Mouse (Mus musculus): Measurements from ENCODE around the gene Tmem87a.

Tmem87a gene

GRCm38 (mm10) chr2:120366501-120366900, 37.4 kb downstream of the Tmem87a start:
- no peak for DNase-seq (ENCODE audit: low spot score in 2 of 2)

GRCm38 (mm10) chr2:120360425-120360824, 43.5 kb downstream of the Tmem87a start:
- no peak for DNase-seq (ENCODE audit: low spot score in 2 of 2)

- DNase-seq (ENCODE audit: low spot score in 2 of 2): peak; percentile 81 to 86
These were observed 50.9 kb downstream of the Tmem87a start, which contains the start of gene Vps39 for GRCm38 (mm10) chr2:120352682-120353646. TSS of gene Vps39 (minus strand) at chr2:120353137.

- no peak for DNase-seq (ENCODE audit: low spot score in 2 of 2)
These were observed 52.6 kb downstream of the Tmem87a start for GRCm38 (mm10) chr2:120351321-120351720.

- no peak for DNase-seq (ENCODE audit: low spot score in 2 of 2)
These were observed 55.8 kb downstream of the Tmem87a start for GRCm38 (mm10) chr2:120348120-120348519.

- DNase-seq (ENCODE audit: low spot score in 2 of 2): no peak
These were observed 62.2 kb downstream of the Tmem87a start for GRCm38 (mm10) chr2:120341741-120342140.

- no peak for DNase-seq (ENCODE audit: low spot score in 2 of 2)
These were observed 66.0 kb downstream of the Tmem87a start for GRCm38 (mm10) chr2:120337886-120338285.

GRCm38 (mm10) chr2:120331575-120331974, 72.3 kb downstream of the Tmem87a start:
- peak in 1 of 2 experiments; percentile 49 for DNase-seq (ENCODE audit: low spot score in 2 of 2)

GRCm38 (mm10) chr2:120315077-120315476, 88.8 kb downstream of the Tmem87a start:
- DNase-seq (ENCODE audit: low spot score in 2 of 2): no peak

GRCm38 (mm10) chr2:120314487-120314886, 89.4 kb downstream of the Tmem87a start:
- DNase-seq (ENCODE audit: low spot score in 2 of 2): no peak

GRCm38 (mm10) chr2:120313976-120314375, 89.9 kb downstream of the Tmem87a start, which contains the start of gene Pla2g4f:
TSS of gene Pla2g4f (minus strand) at chr2:120314165.
- DNase-seq (ENCODE audit: low spot score in 2 of 2): no peak

GRCm38 (mm10) chr2:120312276-120312825, 91.6 kb downstream of the Tmem87a start:
- DNase-seq (ENCODE audit: low spot score in 2 of 2): no peak

All from frontal cortex, postnatal 36 days (tissue).